Mouse (Mus musculus): Measurements from ENCODE around the gene Sec16a. TPM values are rescaled to one million over a fixed set of nuclear protein-coding genes. Genes with fewer than 3 reads are reported as not detected.

Gene Sec16a
- polyA plus RNA-seq, 1 experiment from 2014 or later: 7.8 TPM

- H3K27me3 ChIP-seq (ENCODE audit: insufficient read depth, low read length): no peaks in the 10 kb centered on the region
- 42% methylated on average over 7 of the region's 7 CpGs for WGBS (ENCODE audit: insufficient replicate concordance)
- no peak overlapping the region for H3K9ac ChIP-seq (replicated peaks)
- H3K27ac ChIP-seq (ENCODE audit: low read depth): peak overlapping the region; percentile 76
- H3K4me3 ChIP-seq (ENCODE audit: low read depth, low read length): no peak overlapping the region
- peak; percentile 84 for ATAC-seq
- H3K36me3 ChIP-seq (replicated peaks; ENCODE audit: insufficient read depth, low read length): peaks cover 31% of the 10 kb centered on the region
- H3K4me2 ChIP-seq (ENCODE audit: low read depth, low read length): no peak overlapping the region
- peaks cover 15% of the 10 kb centered on the region for H3K4me1 ChIP-seq (ENCODE audit: insufficient read depth)
- peak; percentile 77 for DNase-seq
- TF ChIP-seq CTCF (IDR thresholded peaks at IDR 0.05; ENCODE audit: low read depth) (no peak), EP300 (IDR thresholded peaks at IDR 0.05; ENCODE audit: low read depth) (peak; percentile 68; the same call in 1 of the 2 replicates)
- H3K9me3 ChIP-seq (ENCODE audit: low read length): no peaks in the 10 kb centered on the region
These were observed 13.5 kb upstream of the Sec16a start for GRCm38 (mm10) chr2:26458402-26459124.

GRCm38 (mm10) chr2:26449121-26450060, 4.4 kb upstream of the Sec16a start:
- ATAC-seq (no peak), DNase-seq (peak; percentile 85)
- peaks cover 12% of the 10 kb centered on the region for H3K4me1 ChIP-seq (ENCODE audit: insufficient read depth)
- TF ChIP-seq EP300 (IDR thresholded peaks at IDR 0.05; ENCODE audit: low read depth) (no peak), CTCF (IDR thresholded peaks at IDR 0.05; ENCODE audit: low read depth) (peak; percentile 93)
- 28% methylated on average over 5 of the region's 5 CpGs for WGBS (ENCODE audit: insufficient replicate concordance)
- no peaks in the 10 kb centered on the region for H3K9me3 ChIP-seq (ENCODE audit: low read length)
- H3K4me3 ChIP-seq (ENCODE audit: low read depth, low read length): no peak overlapping the region
- H3K4me2 ChIP-seq (ENCODE audit: low read depth, low read length): no peak overlapping the region
- no peaks in the 10 kb centered on the region for H3K27me3 ChIP-seq (ENCODE audit: insufficient read depth, low read length)
- H3K36me3 ChIP-seq (replicated peaks; ENCODE audit: insufficient read depth, low read length): no peaks in the 10 kb centered on the region; the same call in 1 of the 2 replicates
- no peak overlapping the region for H3K9ac ChIP-seq (replicated peaks)
- H3K27ac ChIP-seq (ENCODE audit: low read depth): no peak overlapping the region

GRCm38 (mm10) chr2:26447451-26447850, 2.4 kb upstream of the Sec16a start:
- peak overlapping the region; percentile 70; the same call in 1 of the 2 replicates for H3K9ac ChIP-seq (replicated peaks)
- WGBS (ENCODE audit: insufficient replicate concordance): 43% methylated on average over 1 of the region's 1 CpGs
- peaks cover 24% of the 10 kb centered on the region for H3K4me1 ChIP-seq (ENCODE audit: insufficient read depth)
- ATAC-seq: no peak
- no peak overlapping the region for H3K27ac ChIP-seq (ENCODE audit: low read depth)
- no peaks in the 10 kb centered on the region for H3K9me3 ChIP-seq (ENCODE audit: low read length)
- H3K4me3 ChIP-seq (ENCODE audit: low read depth, low read length): no peak overlapping the region
- no peaks in the 10 kb centered on the region; the same call in 1 of the 2 replicates for H3K36me3 ChIP-seq (replicated peaks; ENCODE audit: insufficient read depth, low read length)
- no peaks in the 10 kb centered on the region for H3K27me3 ChIP-seq (ENCODE audit: insufficient read depth, low read length)
- no peak for TF ChIP-seq CTCF (IDR thresholded peaks at IDR 0.05; ENCODE audit: low read depth)
- no peak for TF ChIP-seq EP300 (IDR thresholded peaks at IDR 0.05; ENCODE audit: low read depth)
- H3K4me2 ChIP-seq (ENCODE audit: low read depth, low read length): no peak overlapping the region
- no peak for DNase-seq

- Histone ChIP-seq H3K27ac (ENCODE audit: low read depth) (peak overlapping the region; percentile 97), H3K36me3 (replicated peaks; ENCODE audit: insufficient read depth, low read length) (peaks cover 2% of the 10 kb centered on the region), H3K4me2 (ENCODE audit: low read depth, low read length) (peak overlapping the region; percentile 98), H3K9me3 (ENCODE audit: low read length) (no peaks in the 10 kb centered on the region), H3K4me1 (ENCODE audit: insufficient read depth) (peaks cover 24% of the 10 kb centered on the region), H3K9ac (replicated peaks) (peak overlapping the region; percentile 70), H3K4me3 (ENCODE audit: low read depth, low read length) (peak overlapping the region; percentile 86), H3K27me3 (ENCODE audit: insufficient read depth, low read length) (no peaks in the 10 kb centered on the region)
- 71% methylated on average over 4 of the region's 4 CpGs for whole genome bisulfite sequencing (ENCODE audit: insufficient replicate concordance)
- no peak for ATAC-seq
- TF ChIP-seq CTCF (IDR thresholded peaks at IDR 0.05; ENCODE audit: low read depth) (no peak), EP300 (IDR thresholded peaks at IDR 0.05; ENCODE audit: low read depth) (no peak)
- no peak for DNase-seq
These were observed 1.7 kb upstream of the Sec16a start for GRCm38 (mm10) chr2:26446671-26447070.

GRCm38 (mm10) chr2:26445666-26446445, 840 bp upstream of the Sec16a start:
- WGBS (ENCODE audit: insufficient replicate concordance): under 1% methylated on average over 39 of the region's 44 CpGs
- Histone ChIP-seq H3K4me1 (ENCODE audit: insufficient read depth) (peaks cover 24% of the 10 kb centered on the region), H3K36me3 (replicated peaks; ENCODE audit: insufficient read depth, low read length) (peaks cover 11% of the 10 kb centered on the region), H3K9me3 (ENCODE audit: low read length) (no peaks in the 10 kb centered on the region), H3K4me3 (ENCODE audit: low read depth, low read length) (peak overlapping the region; percentile 86), H3K27ac (ENCODE audit: low read depth) (peak overlapping the region; percentile 97), H3K27me3 (ENCODE audit: insufficient read depth, low read length) (no peaks in the 10 kb centered on the region), H3K9ac (replicated peaks) (peak overlapping the region; percentile 70), H3K4me2 (ENCODE audit: low read depth, low read length) (peak overlapping the region; percentile 98)
- DNase-seq (peak; percentile 91), ATAC-seq (peak; percentile 82)
- peak; percentile 39 for TF ChIP-seq CTCF (IDR thresholded peaks at IDR 0.05; ENCODE audit: low read depth)
- no peak for TF ChIP-seq EP300 (IDR thresholded peaks at IDR 0.05; ENCODE audit: low read depth)
